17 mouse cellular contexts compared by ENCODE assay signal in the genomic region with DNA sequence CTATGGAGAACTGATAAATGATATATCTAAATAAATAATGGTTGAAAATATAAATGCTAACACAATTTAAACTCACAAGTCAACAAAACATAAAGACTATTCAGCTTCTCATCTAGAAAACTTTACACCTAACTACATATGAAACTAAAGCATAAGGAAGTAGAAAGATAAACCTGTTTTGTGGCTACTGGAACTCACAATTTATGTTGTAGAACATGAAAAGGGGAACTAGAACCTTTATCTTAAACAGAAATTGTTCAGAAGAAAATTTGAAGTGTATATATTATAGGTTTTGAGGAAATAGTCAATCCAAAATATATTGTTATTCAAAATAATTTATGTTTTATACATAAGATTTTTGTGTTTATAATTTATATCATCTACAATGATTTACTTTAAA.
"Had no signal": no experiment of that assay in that cellular context is flagged by ENCODE, and none has a peak within 500 bp of the region (broad histone marks: within the 10 kb centered on the region; RNA-seq: fewer than 3 reads in every experiment).

No protein-coding gene starts in this region.

- DNase-seq: retina, postnatal 1 day; right cerebral cortex, adult 18-20 months; right cerebral cortex, postnatal 14 days; right cerebral cortex, postnatal 25 days; right cerebral cortex, postnatal 4 days; spleen, adult 18-20 months; thymus, adult 18-20 months; thymus, adult 2 months; thymus, postnatal 14 days; thymus, postnatal 25 days; thymus, postnatal 36 days; thymus, postnatal 4 days had no signal

- H3K4me3 ChIP-seq: neural tube, embryonic 12.5 days; neural tube, embryonic 13.5 days; neural tube, embryonic 15.5 days; stomach, embryonic 15.5 days had no signal

- H3K9me3 ChIP-seq: neural tube, embryonic 12.5 days; neural tube, embryonic 13.5 days; neural tube, embryonic 15.5 days; stomach, embryonic 15.5 days had no signal

- H3K9ac ChIP-seq: neural tube, embryonic 12.5 days; neural tube, embryonic 13.5 days; neural tube, embryonic 15.5 days; stomach, embryonic 15.5 days had no signal

- H3K27ac ChIP-seq: neural tube, embryonic 12.5 days; neural tube, embryonic 13.5 days; neural tube, embryonic 15.5 days; stomach, embryonic 15.5 days; stomach, postnatal 0 days had no signal

- H3K4me1 ChIP-seq: neural tube, embryonic 12.5 days; neural tube, embryonic 13.5 days; neural tube, embryonic 15.5 days; stomach, embryonic 15.5 days had no signal

- H3K36me3 ChIP-seq: neural tube, embryonic 12.5 days; neural tube, embryonic 13.5 days; neural tube, embryonic 15.5 days; stomach, embryonic 15.5 days had no signal

- H3K27me3 ChIP-seq: neural tube, embryonic 12.5 days; neural tube, embryonic 13.5 days; neural tube, embryonic 15.5 days; stomach, embryonic 15.5 days had no signal
